Mouse (Mus musculus) E14TG2a.4 (cell line): ENCODE data around the gene Ptpn13.

ENCODE experiments used
- H3K27me3 ChIP-seq: 2 replicates; pipeline ENCODE4 v1.6.1; 2014; ENCODE audit warnings: low read length, control low read depth; ENCODE audit not compliant: insufficient read depth
- H3K36me3 ChIP-seq: 2 replicates; pipeline ENCODE4 v1.6.1; 2014; ENCODE audit warnings: low read length, control low read depth; ENCODE audit not compliant: insufficient read depth
- H3K4me1 ChIP-seq: replicated peaks from 2 replicates; pipeline ENCODE4 v1.6.1; 2014; ENCODE audit warnings: low read depth, low read length, control low read depth
- H3K4me3 ChIP-seq: replicated peaks from 2 replicates; pipeline ENCODE4 v1.5.1; 2014; ENCODE audit warnings: mild to moderate bottlenecking, low read length
- H3K9me3 ChIP-seq: 2 replicates; pipeline ENCODE4 v1.6.1; 2014; ENCODE audit warnings: low read length, control low read depth
- CTCF ChIP-seq: conservative IDR thresholded peaks from 2 replicates; pipeline ENCODE4 v1.5.1; 2014; ENCODE audit warnings: low read length
- NANOG ChIP-seq: IDR thresholded peaks from 2 replicates; pipeline ENCODE4 v1.6.1; 2014; ENCODE audit warnings: borderline replicate concordance, low read length, mixed read lengths
- POU5F1 ChIP-seq: IDR thresholded peaks from 2 replicates; pipeline ENCODE4 v1.6.1; 2014; ENCODE audit warnings: low read length, borderline replicate concordance

Gene Ptpn13

GRCm38 (mm10) chr5:103474259-103474658 is 49.3 kb downstream of the Ptpn13 start:
- Histone ChIP-seq H3K27me3 (no peaks in the 10 kb centered on the region), H3K4me1 (no peaks in the 10 kb centered on the region)
- TF ChIP-seq CTCF (no peak), NANOG (no peak), POU5F1 (no peak)

DNA sequence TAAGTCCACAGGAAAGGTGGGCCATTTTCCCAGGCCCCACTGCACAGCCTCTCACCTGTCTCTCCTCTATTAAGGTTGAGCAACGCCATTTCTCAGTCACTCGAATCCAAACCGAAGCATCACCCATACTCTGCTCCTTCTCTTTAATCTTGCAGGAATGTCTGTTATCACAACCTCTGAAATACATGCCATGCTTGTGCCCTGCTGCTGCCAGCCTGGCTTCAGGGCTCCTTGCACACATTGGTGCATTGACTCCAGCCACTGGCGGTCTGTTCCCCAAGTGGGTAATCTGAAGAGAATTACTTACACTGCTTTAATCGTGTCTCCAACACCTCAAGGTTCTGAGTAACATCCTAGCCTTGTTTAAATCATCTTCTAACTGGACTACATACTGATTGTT is 50.5 kb downstream of the Ptpn13 start:
- H3K9me3 ChIP-seq: no peaks in the 10 kb centered on the region
- TF ChIP-seq POU5F1 (no peak), NANOG (no peak), CTCF (no peak)
- H3K4me1 ChIP-seq: no peaks in the 10 kb centered on the region
- no peak overlapping the region for H3K4me3 ChIP-seq
- H3K36me3 ChIP-seq: no peaks in the 10 kb centered on the region
- no peaks in the 10 kb centered on the region for H3K27me3 ChIP-seq

More at GRCm38 (mm10) chr5:103474259-103474658, 49.3 kb downstream of the Ptpn13 start:
- Histone ChIP-seq H3K4me3 (no peak overlapping the region), H3K36me3 (no peaks in the 10 kb centered on the region), H3K9me3 (no peaks in the 10 kb centered on the region)

GRCm38 (mm10) chr5:103479503-103479902 is 54.5 kb downstream of the Ptpn13 start:
- peaks cover 4% of the 10 kb centered on the region for H3K4me1 ChIP-seq
- H3K36me3 ChIP-seq: no peaks in the 10 kb centered on the region
- no peak overlapping the region for H3K4me3 ChIP-seq
- H3K9me3 ChIP-seq: peaks cover 5% of the 10 kb centered on the region
- no peaks in the 10 kb centered on the region for H3K27me3 ChIP-seq
- TF ChIP-seq CTCF (no peak), NANOG (no peak)

- Histone ChIP-seq H3K36me3 (no peaks in the 10 kb centered on the region), H3K27me3 (no peaks in the 10 kb centered on the region), H3K4me3 (no peak overlapping the region), H3K9me3 (peaks cover 17% of the 10 kb centered on the region), H3K4me1 (peaks cover 4% of the 10 kb centered on the region)
- TF ChIP-seq NANOG (no peak), POU5F1 (no peak), CTCF (no peak)
These were observed 56.2 kb downstream of the Ptpn13 start for GRCm38 (mm10) chr5:103481222-103481621.

DNA sequence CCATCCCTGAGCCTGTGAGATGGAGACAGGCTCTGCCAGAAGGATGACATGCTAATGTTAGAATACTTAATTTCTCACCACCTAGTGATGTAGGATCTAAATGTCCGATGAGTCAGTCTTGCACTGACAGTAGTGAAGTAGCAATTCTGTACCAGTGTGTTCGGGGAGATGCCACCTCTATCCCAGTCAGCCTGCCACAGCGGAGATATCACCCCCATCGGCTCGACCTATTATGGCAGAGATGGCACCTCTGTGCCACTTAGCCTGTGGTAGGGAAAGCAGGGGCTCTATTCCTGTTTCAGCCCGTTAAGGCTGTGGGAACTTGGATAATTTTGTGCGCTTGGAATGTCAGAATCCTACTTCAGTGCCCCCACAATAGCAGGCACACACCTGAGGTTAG is 62.0 kb downstream of the Ptpn13 start:
- no peak for TF ChIP-seq NANOG
- no peak for TF ChIP-seq CTCF
- TF ChIP-seq POU5F1: no peak
- peaks cover 17% of the 10 kb centered on the region for H3K9me3 ChIP-seq
- H3K4me1 ChIP-seq: no peaks in the 10 kb centered on the region
- no peaks in the 10 kb centered on the region for H3K27me3 ChIP-seq
- H3K4me3 ChIP-seq: no peak overlapping the region
- no peaks in the 10 kb centered on the region for H3K36me3 ChIP-seq

DNA sequence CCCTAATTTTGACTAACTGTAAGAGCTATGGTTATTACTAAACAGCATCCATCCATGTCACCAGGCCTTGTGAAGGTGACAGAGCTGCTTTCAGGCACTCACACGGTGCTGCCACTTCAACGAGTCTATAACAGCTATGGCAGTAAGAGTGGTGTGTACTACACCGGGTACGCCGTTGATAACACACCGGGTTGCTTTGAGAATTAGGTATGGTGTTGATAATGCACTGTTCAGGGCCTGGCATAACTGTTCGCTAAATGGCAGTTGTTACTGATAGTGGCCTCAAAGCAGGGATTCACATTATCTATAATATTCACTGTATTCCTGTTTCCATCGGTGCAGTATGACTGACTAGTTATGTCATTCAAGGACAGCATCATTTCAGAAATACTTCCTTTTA is 66.0 kb downstream of the Ptpn13 start:
- H3K36me3 ChIP-seq: no peaks in the 10 kb centered on the region
- TF ChIP-seq CTCF (no peak), POU5F1 (no peak), NANOG (no peak)
- H3K4me1 ChIP-seq: no peaks in the 10 kb centered on the region
- H3K27me3 ChIP-seq: no peaks in the 10 kb centered on the region
- no peaks in the 10 kb centered on the region for H3K9me3 ChIP-seq
- H3K4me3 ChIP-seq: no peak overlapping the region

DNA sequence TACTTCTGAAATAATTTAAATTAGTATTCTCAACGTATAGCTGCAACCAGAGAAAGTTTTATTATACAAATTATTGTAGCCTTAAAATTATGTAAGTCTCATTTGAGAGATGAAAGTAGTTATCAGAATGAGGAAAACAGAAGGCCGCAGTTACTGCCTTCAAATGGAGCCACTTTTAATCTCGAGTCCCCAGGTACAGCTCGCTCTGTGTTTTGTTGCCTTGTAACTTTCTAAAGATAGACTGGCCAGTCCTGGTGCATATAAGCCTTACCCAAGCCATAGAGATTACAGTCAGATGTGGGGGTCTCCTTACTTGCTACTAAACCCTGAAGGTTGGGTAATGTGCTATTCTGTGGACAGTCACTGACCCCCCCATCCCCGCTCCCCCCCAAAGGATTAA is 66.8 kb downstream of the Ptpn13 start:
- H3K4me1 ChIP-seq: no peaks in the 10 kb centered on the region
- TF ChIP-seq CTCF (no peak), POU5F1 (no peak), NANOG (no peak)

DNA sequence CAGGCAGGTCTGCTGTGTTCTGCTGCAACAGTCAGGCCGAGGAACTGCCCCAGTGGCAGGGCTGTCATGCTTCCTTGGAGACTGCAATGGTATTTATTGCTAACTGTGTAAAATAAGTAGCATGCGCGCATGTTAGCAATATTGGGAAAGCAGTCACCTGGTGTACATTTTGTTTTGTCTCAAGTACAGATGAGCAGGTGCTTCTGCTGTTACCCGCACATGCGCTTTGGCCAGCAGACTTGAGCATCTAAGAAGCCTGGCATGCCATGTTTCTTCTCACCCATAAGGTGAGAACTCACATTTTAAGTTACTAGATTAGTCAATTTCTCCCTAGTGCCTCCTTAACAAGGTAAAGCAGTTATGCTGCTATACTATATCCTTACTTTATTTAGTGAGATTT is 72.1 kb downstream of the Ptpn13 start:
- Histone ChIP-seq H3K4me1 (no peaks in the 10 kb centered on the region), H3K27me3 (no peaks in the 10 kb centered on the region), H3K4me3 (no peak overlapping the region), H3K9me3 (no peaks in the 10 kb centered on the region), H3K36me3 (peaks cover 4% of the 10 kb centered on the region; the same call in 1 of the 2 replicates)
- no peak for TF ChIP-seq NANOG
- TF ChIP-seq CTCF: no peak
- no peak for TF ChIP-seq POU5F1

More for the DNA sequence above, 66.8 kb downstream of the Ptpn13 start:
- H3K27me3 ChIP-seq: no peaks in the 10 kb centered on the region
- H3K4me3 ChIP-seq: no peak overlapping the region
- no peaks in the 10 kb centered on the region for H3K9me3 ChIP-seq
- no peaks in the 10 kb centered on the region for H3K36me3 ChIP-seq

GRCm38 (mm10) chr5:103497480-103497879 is 72.5 kb downstream of the Ptpn13 start:
- no peaks in the 10 kb centered on the region for H3K9me3 ChIP-seq
- no peak overlapping the region for H3K4me3 ChIP-seq
- no peaks in the 10 kb centered on the region for H3K4me1 ChIP-seq
- H3K27me3 ChIP-seq: no peaks in the 10 kb centered on the region
- TF ChIP-seq NANOG (no peak), CTCF (no peak), POU5F1 (no peak)
- peaks cover 4% of the 10 kb centered on the region; the same call in 1 of the 2 replicates for H3K36me3 ChIP-seq
